Mouse (Mus musculus) intestine, postnatal 0 days (tissue): Measurements from ENCODE around the gene Zfp185. TPM values are rescaled to one million over a fixed set of nuclear protein-coding genes. Genes with fewer than 3 reads are reported as not detected.

Experiments
- ATAC-seq: fragments of 200-750 bp; cut with Nextera tagmentation; 2 replicates; pipeline ENCODE4 v1.8.0; 2017; ENCODE audit warnings: mild to moderate bottlenecking, moderate TSS enrichment, moderate library complexity
- H3K27ac ChIP-seq: fragments of 300-500 bp; sonication (generic); 2 replicates; pipeline ENCODE4 v1.5.1; 2014; ENCODE audit warnings: mild to moderate bottlenecking, low read depth, low read length, moderate library complexity
- H3K27me3 ChIP-seq: fragments of 300-500 bp; sonication (generic); replicated peaks from 2 replicates; pipeline ENCODE4 v1.6.1; 2014; ENCODE audit warnings: low read length, mixed read lengths; ENCODE audit not compliant: control insufficient read depth, insufficient read depth
- H3K36me3 ChIP-seq: fragments of 300-500 bp; sonication (generic); 2 replicates; pipeline ENCODE4 v1.6.1; 2014; ENCODE audit warnings: mild to moderate bottlenecking, moderate library complexity; ENCODE audit not compliant: control insufficient read depth, insufficient read depth
- H3K4me1 ChIP-seq: fragments of 300-500 bp; sonication (generic); replicated peaks from 2 replicates; pipeline ENCODE4 v1.6.1; 2014; ENCODE audit warnings: antibody characterized with exemption, low read length, mixed read lengths; ENCODE audit not compliant: control insufficient read depth, insufficient read depth
- H3K4me2 ChIP-seq: fragments of 300-500 bp; sonication (generic); replicated peaks from 2 replicates; pipeline ENCODE4 v1.6.1; 2014; ENCODE audit warnings: low read depth, mild to moderate bottlenecking, moderate library complexity
- H3K4me3 ChIP-seq: fragments of 300-500 bp; sonication (generic); 2 replicates; pipeline ENCODE4 v1.5.1; 2014; ENCODE audit warnings: low read depth, low read length
- H3K9ac ChIP-seq: fragments of 300-500 bp; sonication (generic); 2 replicates; pipeline ENCODE4 v1.6.1; 2014; ENCODE audit warnings: mild to moderate bottlenecking, low read depth, low read length
- H3K9me3 ChIP-seq: fragments of 300-500 bp; sonication (generic); 2 replicates; pipeline ENCODE4 v1.6.1; 2016; ENCODE audit warnings: mixed run types; ENCODE audit not compliant: control insufficient read depth
- CTCF ChIP-seq: sonication (generic); IDR thresholded peaks from 2 replicates; pipeline ENCODE4 v1.5.1; 2016; ENCODE audit warnings: low read depth, mild to moderate bottlenecking, control low read depth, antibody characterized with exemption, moderate library complexity
- WGBS: fragments of 180-500 bp; shearing (Covaris S2); extraction: QIAGEN DNeasy Blood & Tissue Kit; methylation state at CpG from one replicate; pipeline ENCODE4 v1.1.7; 2014; 5-methylcytosine and 5-hydroxymethylcytosine counted together
- polyA plus RNA-seq: library from polyadenylated mRNA; unstranded; fragments of >200 nt; fragmentation: Nextera tagmentation; extraction: Ambion mirVana; gene quantifications from 2 replicates; pipeline ENCODE4 v1.2.1, GENCODE M21; 2015

Zfp185 gene
- polyA plus RNA-seq, 1 experiment from 2014 or later: 1.7 TPM

- 80% methylated on average over 6 of the region's 6 CpGs for WGBS
- H3K9ac ChIP-seq: no peak overlapping the region
- no peaks in the 10 kb centered on the region for H3K9me3 ChIP-seq
- no peaks in the 10 kb centered on the region for H3K4me1 ChIP-seq
- no peak overlapping the region for H3K4me3 ChIP-seq
- no peak for TF ChIP-seq CTCF
- no peak for ATAC-seq
- no peak overlapping the region for H3K4me2 ChIP-seq
- peaks cover 7% of the 10 kb centered on the region; the same call in 1 of the 2 replicates for H3K27me3 ChIP-seq
- H3K27ac ChIP-seq: no peak overlapping the region
- H3K36me3 ChIP-seq: no peaks in the 10 kb centered on the region
Measured at GRCm38 (mm10) chrX:72982831-72983230, 4.3 kb upstream of the Zfp185 start.

GRCm38 (mm10) chrX:72985607-72986006, 1.5 kb upstream of the Zfp185 start:
- WGBS: 71% methylated on average over 2 of the region's 2 CpGs
- Histone ChIP-seq H3K36me3 (no peaks in the 10 kb centered on the region), H3K9me3 (no peaks in the 10 kb centered on the region), H3K27ac (no peak overlapping the region), H3K27me3 (peaks cover 11% of the 10 kb centered on the region), H3K4me1 (no peaks in the 10 kb centered on the region), H3K4me3 (no peak overlapping the region), H3K9ac (no peak overlapping the region), H3K4me2 (no peak overlapping the region)
- ATAC-seq: no peak
- TF ChIP-seq CTCF: no peak

- Histone ChIP-seq H3K9ac (no peak overlapping the region), H3K9me3 (no peaks in the 10 kb centered on the region), H3K4me1 (no peaks in the 10 kb centered on the region), H3K36me3 (no peaks in the 10 kb centered on the region), H3K4me2 (peak overlapping the region; percentile 62), H3K27ac (no peak overlapping the region), H3K4me3 (peak overlapping the region; percentile 39), H3K27me3 (peaks cover 16% of the 10 kb centered on the region)
- no peak for ATAC-seq
- no peak for TF ChIP-seq CTCF
- WGBS: 28% methylated on average over 13 of the region's 14 CpGs
Measured at GRCm38 (mm10) chrX:72987520-72987905, 374 bp downstream of the Zfp185 start.

GRCm38 (mm10) chrX:72988431-72988830, 1.3 kb downstream of the Zfp185 start:
- Histone ChIP-seq H3K9ac (no peak overlapping the region), H3K27ac (no peak overlapping the region), H3K36me3 (no peaks in the 10 kb centered on the region), H3K9me3 (no peaks in the 10 kb centered on the region), H3K4me2 (no peak overlapping the region), H3K4me1 (no peaks in the 10 kb centered on the region), H3K27me3 (peaks cover 16% of the 10 kb centered on the region), H3K4me3 (no peak overlapping the region)
- ATAC-seq: no peak
- 90% methylated on average over 3 of the region's 3 CpGs for WGBS
- no peak for TF ChIP-seq CTCF

- Histone ChIP-seq H3K9me3 (no peaks in the 10 kb centered on the region), H3K4me1 (no peaks in the 10 kb centered on the region), H3K36me3 (no peaks in the 10 kb centered on the region), H3K27me3 (peaks cover 16% of the 10 kb centered on the region), H3K4me3 (no peak overlapping the region), H3K9ac (no peak overlapping the region), H3K27ac (no peak overlapping the region), H3K4me2 (no peak overlapping the region)
- WGBS: 68% methylated on average over 3 of the region's 3 CpGs
- ATAC-seq: no peak
- no peak for TF ChIP-seq CTCF
Measured at GRCm38 (mm10) chrX:72990581-72990980, 3.4 kb downstream of the Zfp185 start.

GRCm38 (mm10) chrX:72992291-72992919, 5.3 kb downstream of the Zfp185 start:
- no peak overlapping the region for H3K4me3 ChIP-seq
- no peak overlapping the region for H3K4me2 ChIP-seq
- H3K4me1 ChIP-seq: no peaks in the 10 kb centered on the region
- 58% methylated on average over 5 of the region's 5 CpGs for WGBS
- no peak overlapping the region for H3K9ac ChIP-seq
- no peaks in the 10 kb centered on the region for H3K9me3 ChIP-seq
- peaks cover 12% of the 10 kb centered on the region; the same call in 1 of the 2 replicates for H3K27me3 ChIP-seq
- peak; percentile 68 for TF ChIP-seq CTCF
- no peak overlapping the region for H3K27ac ChIP-seq
- no peak for ATAC-seq
- H3K36me3 ChIP-seq: no peaks in the 10 kb centered on the region
